Mouse (Mus musculus) skeletal muscle tissue, adult 2 months (tissue): ENCODE measurements around the gene Rag1.

Experiments used
- DNase-seq: peaks from one replicate; pipeline ENCODE4 v3.0.0-alpha.2; 2012; ENCODE audit warnings: low read depth, low spot score

Gene Rag1

DNA sequence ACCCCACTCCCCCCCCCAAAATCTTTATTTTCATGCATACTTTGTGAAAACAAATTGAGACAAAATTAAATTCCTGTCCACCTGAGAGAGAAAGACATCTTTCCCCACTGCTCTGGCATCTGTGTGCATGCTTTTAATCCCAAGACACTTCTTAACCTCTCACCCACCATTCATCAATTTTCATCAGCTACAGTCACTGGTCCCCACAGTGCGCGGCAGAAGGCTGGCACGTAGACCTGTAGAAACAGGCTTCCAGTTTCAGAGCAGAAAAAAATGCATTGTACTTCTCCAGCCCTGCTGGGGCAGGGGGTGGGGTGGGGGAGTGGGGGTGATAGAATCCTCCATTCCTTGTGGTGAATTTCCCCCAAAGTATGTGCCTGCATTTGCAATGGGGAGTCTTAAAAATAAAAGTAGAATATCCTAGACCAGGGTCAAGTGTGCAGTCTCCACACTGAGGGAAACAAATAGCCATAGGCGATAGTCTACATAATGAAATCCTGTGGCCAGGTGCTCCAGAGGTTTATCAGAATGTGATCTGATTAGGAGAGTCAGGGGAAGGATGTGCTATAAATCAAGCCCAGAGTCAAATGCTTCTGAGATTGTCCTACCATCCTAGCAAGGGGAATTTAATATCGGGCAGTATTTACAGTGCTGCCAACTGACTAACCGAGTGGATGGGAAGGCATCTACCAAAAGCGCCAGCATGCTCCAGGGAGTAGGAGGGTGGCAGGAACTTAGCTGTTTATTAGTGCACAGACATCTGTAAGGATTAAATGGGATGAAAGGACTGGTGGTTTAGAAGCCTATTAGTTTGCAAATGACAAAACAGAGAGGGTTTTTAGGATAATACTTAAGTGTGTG lies 10.1 kb downstream of the Rag1 start:
- no peak for DNase-seq

DNA sequence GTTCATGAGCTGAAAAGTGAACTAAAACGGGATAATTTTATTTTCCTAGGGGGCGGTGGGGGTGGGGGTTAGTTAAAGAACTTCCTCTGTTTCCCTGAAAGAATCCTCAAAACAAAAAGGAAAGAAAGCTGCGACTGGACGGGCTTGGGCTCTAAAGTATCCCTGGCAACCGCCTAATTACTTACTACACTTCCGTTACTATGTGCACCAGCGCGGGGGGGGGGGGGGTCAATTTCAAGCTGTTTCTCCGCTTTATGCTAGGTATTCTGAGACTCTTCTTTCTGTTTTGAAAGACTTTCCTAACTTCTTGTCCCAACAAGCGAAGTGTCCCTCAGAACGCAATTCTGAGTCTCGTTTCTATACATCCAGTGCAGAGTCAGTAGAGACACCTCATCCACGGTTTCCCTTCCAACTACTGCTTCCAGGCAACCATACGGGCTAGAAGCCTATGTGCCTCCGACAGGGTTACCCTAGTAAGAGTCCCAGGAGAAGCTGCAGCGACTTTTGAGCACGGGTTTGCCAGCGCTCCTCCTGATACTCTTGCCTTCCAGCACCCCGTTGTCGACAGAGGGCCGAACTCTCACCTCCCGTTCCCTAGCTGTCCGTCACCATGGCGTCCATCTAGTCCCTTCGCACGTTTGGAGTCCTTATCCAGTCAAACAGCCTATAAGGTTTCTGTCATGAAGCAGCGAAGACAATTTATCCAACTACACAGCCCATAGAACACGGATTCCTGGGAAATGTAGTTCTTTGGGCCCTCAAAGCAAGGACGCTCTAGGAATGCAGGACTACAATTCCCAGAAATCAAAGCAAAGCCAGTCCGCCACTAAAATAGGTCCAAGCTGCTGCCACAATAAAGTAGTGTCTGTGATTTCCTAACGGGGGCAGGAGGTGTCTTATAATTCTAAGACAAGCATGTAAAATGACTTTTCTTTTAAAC lies 20.7 kb downstream of the Rag1 start:
- peak; percentile 94 for DNase-seq

DNA sequence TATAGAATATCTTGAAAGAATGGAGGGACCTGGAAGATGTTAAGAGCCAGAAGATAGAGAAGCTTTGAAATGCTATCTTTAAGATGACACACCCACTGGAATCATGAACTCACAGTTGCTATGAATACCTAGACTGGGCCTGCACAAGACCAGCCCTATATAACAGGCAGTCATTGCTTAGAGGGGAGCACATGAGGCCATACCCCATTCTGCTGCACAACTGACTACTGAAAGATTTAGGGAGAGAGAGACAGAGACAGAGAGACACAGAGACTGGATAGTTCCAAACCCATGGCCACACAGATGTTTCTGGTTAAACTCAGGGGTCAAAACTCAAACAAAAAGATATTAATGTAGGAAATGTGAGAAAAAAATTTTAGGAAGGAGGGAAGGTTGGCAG lies 22.1 kb downstream of the Rag1 start:
- no peak for DNase-seq

DNA sequence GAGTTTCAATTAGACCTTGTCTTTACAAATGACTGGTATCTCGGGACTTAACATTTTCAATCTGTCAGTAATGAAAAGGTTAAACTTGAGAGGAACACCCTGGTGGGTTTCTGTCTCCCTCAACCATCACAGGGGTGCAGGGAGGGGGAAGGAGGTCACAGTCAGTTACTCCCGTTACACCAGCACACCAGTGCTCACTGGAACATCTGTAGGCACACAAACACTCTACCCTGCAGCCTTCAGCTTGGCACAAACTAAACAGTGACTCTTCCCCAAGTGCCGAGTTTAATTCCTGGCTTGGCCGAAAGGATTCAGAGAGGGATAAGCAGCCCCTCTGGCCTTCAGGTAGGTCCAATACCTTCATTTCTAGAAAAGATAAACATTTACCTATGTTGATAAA lies 24.8 kb downstream of the Rag1 start, which contains the start of gene Rag2:
Gene Rag2 (plus strand): TSS at position 193 of the 400 bp plus-strand sequence.
- no peak for DNase-seq

DNA sequence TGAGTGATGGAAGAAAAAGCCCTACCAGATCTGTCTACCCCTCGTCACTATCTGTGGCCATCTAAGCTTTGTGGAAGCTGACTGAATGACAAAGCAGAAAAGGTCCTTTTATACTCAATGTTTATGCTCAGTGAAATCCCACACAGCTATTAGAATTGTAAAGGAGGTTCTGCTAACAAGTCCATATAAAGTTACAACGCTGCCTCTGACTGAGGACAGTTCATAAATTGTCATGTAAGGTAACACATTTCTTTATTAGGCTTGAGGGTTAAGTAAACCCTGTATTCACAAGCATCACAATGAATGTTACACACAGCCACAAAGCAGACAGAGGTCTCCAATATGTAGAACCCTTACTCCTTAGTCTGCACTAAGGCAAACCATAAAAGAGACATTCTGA lies 25.3 kb downstream of the Rag1 start:
- no peak for DNase-seq

DNA sequence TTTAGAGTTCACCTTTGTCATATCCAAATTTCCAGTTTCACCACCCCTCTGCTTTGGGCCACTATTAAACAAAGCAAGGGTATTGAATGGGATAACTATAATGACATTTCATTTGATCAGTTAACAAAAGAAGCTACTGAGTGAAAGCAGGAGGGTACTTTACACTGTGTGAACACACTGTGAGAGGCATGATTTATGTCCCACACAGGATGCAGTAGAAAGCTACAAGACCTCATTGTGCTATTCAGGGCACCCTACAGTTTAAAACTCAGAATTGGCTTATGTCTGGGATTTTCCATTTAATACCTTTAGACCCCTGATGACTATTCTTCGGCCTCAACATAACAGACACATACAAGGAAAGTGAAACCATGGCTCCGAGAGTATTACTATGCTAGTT lies 26.3 kb downstream of the Rag1 start:
- no peak for DNase-seq

DNA sequence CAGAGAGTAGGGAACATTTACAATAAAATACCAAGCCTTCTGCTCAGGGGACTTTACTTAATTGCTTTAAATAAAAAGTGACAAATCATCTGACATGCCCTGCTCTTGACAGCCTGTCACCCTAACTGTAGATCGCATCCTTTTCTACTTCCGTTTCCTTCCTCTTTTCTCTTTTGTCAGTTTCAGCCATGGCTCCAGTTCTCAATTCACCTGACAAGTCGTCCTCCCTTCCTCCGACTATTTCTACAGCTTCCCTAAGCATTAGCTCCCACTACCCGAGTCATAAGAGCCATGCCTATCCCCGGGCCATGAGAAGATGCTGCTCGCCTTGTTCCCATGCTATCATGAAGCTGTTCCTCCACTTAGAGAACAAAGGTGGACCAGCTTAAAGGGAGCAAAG lies 27.7 kb downstream of the Rag1 start:
- DNase-seq: no peak

DNA sequence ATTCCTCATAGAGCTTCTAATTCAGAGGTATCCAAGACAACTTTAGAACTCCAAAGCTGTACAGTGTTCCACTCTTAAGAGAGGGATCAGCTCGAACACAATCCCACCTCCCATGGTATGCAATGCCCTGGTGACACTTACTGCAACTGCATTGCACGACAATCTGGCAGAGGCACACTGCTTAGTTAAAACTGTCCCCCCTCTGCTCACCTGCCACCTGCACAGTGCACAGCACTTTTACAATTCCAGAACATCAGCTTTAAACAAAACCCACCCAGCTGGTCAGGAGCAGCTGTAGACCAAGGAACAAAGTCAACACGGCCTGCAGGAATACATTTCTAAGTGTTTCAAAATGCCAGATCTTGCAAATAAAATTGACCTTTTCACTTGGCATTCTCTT lies 28.4 kb downstream of the Rag1 start:
- DNase-seq: no peak

DNA sequence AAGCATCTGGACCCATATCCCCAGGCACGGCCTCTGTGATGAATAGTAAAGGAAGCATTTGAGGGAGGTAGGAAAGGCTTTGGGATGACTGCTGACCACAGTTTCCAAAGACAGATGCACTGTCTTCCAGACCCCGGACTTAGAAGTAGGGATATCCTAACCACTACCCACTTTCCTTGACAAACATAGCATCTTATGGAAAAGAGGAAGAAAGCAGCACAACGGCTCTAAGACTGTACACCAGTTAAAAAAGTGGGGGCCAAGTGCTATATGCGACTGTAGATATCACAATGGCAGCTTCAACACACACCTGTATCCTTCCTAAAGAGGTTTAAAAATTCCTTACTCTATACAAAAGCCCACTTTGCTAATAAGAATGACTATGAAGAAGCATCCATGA lies 30.9 kb downstream of the Rag1 start:
- DNase-seq: no peak

DNA sequence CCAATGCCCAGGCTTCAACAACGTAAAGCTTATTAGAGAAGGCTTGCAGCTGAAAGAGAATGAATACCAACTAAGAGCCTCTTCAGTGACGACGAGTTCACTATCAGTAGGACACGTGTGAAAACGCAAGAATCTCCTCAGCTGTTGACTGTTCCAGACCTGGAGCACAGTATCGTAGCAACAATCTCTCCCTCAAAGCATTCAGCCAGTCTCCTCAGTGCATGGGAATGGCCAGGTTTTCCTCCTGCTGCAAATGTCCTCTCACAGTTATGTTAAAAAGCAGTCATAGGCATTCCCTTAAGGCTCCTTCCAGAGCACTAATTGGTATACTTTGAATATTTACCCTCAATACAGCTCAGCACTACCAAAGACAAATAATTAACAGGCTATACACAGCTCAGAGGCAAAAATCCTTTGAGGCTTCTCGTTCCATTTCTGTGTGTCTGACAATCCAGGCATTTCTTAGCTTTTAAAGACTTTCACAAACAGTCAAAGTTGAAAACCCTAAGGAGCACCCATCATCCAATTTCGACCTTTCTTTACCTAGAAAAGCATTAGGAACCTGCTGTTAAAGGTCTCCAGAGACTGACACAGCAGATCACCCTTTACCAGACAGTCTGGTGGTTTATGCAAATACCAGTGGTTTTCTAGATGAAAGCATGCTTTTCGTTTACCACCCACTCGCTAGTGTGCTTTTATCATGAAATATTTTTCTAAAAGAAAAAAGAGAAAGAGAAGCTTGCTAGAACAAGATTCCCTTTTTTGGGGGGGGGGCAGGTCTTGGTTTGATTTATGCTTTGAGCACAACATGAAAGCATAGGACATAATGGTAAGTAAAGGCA lies 33.6 kb downstream of the Rag1 start:
- DNase-seq: no peak

DNA sequence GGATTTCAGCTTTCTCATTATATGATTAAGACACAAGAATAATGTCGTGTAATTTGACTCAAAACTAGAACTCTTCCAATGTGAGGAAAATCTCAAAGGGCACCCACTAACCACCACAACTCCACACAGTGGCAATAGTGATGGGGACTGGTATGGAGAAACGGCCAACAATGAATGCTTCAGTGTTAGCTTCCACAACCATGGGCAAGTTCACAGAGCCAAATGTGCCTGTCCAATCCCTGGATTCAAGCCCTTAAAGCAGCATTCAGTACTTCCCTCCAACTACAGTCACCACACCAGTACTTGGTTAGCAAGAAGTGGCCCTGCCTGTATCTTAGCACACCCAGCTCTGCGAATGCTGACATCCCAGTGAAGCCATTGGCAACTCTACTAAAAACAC lies 38.4 kb downstream of the Rag1 start:
- no peak for DNase-seq

DNA sequence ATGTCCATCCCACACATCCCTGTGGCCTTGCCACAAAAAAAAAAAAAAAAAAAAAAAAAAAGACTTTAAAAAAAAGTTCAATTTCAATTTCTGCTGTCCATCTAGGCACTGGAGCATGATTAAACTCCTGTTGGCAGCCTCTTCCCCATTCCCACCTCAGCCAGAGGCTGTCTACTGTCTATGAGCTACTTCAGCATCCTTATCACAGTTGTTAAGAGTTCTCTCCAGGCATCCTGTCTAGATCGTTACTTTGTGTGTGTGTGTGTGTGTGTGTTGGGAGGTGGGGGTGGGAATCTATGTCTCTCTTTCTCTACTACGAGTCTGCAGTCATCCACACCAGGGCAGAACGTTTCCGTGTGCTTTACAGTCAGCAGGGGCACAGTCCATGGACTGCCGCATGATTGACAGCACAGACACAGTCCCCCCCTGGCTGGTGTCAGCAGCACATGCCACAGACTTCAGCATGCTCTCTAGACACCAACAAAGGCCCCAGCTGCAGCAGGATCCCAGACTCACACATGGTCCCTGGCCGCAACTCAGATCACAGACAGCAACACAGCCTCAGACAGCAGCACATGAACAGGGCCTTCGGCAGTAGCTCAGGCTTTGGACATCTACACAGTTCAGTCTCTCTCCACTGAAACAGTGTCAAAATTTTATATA lies 40.9 kb downstream of the Rag1 start:
- DNase-seq: no peak

DNA sequence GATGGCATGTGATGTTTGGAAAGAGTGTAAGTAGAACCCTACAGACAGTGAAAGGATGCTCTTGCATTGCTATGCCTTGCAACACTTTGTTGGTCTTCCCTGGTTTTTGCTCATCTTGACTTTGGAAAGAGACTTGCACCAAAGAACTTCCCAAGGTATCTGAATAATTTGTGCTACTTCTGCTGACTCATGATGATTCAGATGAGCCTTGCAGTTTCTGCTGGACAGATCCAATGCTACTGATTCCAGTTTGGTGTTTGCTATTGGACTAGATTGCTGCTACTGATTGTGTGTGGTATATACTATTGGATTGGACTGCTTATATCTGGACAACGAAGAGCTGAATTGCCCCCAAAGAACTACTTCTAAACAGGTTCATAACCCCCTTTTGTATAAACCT lies 46.2 kb downstream of the Rag1 start:
- DNase-seq: no peak

DNA sequence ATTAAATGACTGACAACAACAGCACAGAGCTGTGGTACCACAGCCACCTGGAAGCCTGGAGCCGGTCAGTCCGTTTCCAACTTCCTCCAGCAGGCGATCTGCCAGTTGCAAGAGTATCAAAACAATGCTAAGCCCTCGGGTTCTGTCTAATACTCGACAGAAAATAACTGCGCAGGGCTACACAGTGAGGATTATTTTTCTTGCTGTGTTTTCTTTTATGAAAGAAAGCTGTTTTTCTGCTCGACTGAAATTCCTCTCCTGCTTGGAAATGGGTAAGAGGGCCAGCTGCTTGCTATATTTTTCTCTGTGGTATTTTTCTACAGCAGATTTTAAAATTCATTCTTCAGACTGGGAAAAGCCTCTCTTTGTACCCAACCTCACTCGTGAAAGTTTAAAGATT lies 48.6 kb downstream of the Rag1 start:
- peak; percentile 28 for DNase-seq

DNA sequence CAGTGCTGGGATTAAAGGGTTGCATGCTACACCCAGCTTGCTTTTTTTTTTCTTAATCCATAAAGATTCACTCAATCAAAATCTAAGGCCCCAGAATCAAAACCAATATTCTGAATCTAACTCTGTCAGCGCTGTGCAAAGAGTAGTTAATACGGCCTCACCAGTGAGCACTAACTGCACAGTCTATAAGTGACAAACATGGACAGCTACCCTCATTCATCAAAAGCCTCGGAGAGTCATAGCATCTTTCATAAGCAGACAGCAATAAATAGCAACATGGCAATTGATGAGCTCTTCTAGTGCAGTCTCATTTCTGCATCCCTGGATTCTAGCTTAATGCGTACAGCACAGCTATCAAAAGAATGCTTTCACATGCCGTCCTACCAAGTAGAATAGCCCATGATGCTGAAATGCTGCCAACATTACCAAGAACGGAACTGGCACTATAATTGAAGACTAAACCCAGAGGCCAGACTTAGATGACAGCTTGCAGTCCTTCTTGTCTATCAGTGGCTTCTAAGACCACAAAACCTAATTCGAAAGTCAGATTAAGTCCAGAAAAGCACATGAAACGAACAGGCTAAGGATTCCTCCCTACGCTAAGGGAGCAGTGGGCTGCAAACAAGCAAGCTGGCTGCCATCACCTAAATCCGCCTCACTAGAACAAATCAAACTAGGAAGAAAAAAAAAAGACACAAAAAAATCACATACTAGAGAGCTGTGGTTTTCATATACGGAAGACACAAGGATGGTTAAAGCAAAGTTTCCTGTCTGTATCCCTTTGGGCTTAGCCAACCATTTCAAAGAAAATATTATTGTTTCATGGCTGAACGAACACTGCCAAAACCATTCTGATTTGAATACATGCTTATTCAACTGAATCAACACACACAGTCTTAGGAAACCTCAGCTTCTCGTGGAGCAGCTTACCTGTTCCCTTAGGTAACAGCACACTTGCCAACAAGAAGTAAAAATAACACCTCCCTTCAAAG lies 50.8 kb downstream of the Rag1 start:
- no peak for DNase-seq

DNA sequence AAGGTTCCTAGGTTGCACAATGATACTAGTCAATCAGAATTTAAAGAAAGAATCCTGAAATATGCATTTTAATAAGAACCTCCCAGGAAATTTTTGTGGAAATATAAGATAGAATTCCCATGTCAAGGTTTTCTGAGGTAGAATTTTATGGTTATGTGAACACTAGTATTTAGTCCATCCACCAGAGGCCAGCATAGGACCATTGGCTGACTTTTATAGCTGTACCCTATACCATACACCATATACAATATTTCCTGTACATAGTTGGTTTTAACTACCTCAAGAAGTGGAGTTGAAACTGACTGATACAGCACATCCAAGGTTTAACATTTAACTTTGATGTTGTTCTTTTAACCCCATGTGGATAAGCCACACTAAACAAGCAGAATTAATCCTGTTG lies 52.1 kb downstream of the Rag1 start:
- no peak for DNase-seq

DNA sequence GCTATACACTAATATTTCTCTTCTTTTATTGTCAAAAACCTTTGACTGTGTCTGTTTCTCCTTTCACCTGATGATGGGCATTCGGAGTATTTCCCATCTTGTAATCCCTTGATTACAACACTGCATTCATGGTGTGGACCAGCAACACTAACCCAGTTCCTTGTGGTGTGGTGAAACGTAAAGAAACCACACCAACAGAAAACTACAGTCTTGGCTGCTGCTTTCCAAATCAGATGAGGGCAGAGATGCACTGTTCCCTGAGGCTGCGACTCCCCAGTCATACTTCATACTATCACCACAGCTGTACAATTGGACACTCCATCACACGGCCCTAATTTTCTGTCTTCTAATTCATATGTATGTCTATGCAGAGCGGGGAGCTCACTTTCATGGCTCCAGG lies 54.6 kb downstream of the Rag1 start:
- DNase-seq: no peak

DNA sequence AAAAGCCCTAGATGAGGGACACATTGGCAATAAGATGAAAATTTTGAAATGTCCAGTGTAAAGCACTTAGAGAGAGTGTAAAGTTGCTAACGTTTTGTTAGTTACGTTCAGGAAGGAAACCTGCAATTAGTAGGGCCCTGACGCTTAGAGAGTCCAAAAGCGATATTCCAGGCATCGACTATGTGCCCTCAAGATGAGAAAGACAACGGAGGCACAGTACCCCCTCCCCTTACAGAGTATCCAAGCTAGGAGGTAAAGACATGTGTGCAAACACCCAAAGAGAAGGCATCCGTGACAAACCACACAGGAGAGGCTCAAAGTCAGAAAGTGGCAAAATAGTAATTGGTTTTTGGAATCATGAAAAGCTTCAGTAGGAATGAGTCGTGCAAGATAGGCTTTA lies 56.4 kb downstream of the Rag1 start:
- no peak for DNase-seq

DNA sequence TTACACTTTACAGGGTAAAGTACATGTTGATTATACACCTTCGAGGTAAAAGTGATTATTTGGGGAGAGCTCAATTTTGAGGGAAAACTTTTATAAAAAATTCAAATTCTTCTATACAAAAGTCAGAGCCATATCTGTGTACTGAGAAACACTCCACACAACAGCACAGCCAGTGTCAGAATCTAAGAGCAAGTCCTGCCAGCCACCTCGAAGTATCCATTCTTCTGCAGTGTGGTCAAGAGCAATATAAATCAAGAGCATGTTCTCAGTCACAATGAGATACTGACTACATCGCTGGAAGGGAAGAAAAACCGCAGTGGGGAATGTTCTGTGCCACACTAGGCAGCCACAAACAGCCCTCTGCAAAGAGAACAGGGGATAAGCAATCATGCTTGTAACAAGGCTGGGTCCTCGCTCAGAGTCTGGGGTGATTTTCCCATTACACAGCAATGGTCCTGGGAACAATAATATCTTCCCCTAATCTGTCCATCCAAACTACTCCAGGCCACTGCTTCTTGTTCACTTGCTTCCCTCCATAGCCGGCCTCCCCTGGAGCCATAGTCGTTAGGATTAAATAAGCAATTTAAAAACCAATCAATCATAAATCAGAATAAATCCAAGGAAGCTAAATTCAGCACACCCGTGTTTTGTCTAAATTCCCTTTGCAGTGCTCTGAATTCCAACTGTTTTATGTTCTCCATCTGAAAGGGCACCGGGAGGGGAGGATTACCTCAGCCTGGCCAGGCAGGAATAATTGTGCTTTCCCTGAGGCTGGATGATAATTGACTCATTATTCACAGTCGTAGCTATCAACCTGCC lies 57.1 kb downstream of the Rag1 start:
- no peak for DNase-seq
